Mouse (Mus musculus) left cerebral cortex, postnatal 10 days (tissue): ENCODE data around the gene Gm20388. TPM values are rescaled to one million over a fixed set of nuclear protein-coding genes. Genes with fewer than 3 reads are reported as not detected.

ENCODE experiments used
- DNase-seq, 2 experiments: peaks; one replicate each; pipeline ENCODE4 v3.0.0; 2021 to 2022; ENCODE audit warnings: low spot score in 2 of 2, mixed read lengths in 1 of 2; ENCODE audit errors: extremely low spot score in 1 of 2
- intact Hi-C: fragments of 180-260 bp; cut with DNase I; formaldehyde crosslinking; loops from one replicate; pipeline ENCODE4 v1.15.1; 2025
- total RNA-seq, 2 experiments: library from RNA; stranded (reverse); gene quantifications; 2 replicates each; pipeline ENCODE4 v1.2.3; 2021

The Gm20388 gene
- total RNA-seq, 2 experiments from 2014 or later: 4.4 to 9.0 TPM

DNA sequence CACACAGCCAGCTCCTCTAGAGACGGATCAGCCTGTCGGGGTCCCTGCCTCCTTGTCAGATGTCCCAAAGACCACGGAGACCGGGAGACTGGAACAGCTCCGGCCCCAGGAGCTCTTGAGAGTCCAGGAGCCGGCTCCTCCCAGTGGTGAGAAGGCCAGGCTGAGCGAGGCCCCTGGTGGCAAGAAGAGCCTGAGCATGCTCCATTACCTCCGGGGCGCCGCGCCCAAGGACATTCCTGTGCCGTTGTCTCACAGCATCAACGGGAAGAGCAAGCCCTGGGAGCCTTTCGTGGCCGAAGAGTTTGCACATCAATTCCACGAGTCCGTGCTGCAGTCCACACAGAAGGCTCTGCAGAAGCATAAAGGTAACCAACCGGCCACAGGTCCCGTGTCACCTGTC is 664.3 kb downstream of the Gm20388 start:
- intact Hi-C loops: no loop called here
- DNase-seq: peak in 1 of 2 experiments; percentile 51

DNA sequence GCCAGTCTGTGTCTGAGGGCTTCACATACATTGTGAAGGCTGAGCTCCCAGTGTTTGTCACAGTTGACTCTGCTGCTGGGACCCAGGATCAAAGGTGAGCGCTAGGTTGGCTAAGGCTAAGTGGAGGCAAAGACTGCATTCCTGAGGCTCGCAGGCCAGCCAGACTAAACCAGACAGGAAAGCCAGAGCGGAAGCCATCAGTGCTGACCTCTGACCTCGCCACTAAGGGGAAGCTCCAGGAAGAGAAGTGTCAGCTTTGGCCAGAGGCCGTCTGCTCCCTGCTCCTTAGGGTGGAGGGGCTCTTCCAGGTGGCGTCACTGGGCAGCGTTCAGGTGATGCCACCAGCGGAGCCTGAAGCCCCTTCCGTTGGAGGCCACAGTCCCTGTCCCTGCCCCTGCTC is 665.2 kb downstream of the Gm20388 start:
- intact Hi-C loops: no loop called here
- DNase-seq: peak in 1 of 2 experiments; percentile 52

DNA sequence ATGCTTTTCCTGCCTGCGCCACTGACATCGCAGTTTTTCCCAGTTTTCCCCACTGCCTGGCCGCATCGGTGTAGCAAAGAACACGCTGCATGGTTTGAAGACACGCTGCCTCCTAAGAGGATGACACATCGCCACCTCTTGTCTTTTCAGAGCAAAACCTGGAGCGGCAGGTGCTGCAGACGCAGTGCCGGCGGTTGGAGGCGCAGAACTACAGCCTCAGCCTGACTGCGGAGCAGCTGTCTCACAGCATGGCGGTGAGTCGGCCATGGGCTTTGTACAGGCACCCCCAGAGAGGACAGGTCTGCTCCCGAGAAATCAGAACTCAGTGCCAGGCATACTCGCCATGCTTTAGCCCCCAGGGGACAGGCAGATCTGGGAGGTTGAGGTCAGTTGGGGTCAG is 667.2 kb downstream of the Gm20388 start:
- intact Hi-C loops: no loop called here
- no peak for DNase-seq

DNA sequence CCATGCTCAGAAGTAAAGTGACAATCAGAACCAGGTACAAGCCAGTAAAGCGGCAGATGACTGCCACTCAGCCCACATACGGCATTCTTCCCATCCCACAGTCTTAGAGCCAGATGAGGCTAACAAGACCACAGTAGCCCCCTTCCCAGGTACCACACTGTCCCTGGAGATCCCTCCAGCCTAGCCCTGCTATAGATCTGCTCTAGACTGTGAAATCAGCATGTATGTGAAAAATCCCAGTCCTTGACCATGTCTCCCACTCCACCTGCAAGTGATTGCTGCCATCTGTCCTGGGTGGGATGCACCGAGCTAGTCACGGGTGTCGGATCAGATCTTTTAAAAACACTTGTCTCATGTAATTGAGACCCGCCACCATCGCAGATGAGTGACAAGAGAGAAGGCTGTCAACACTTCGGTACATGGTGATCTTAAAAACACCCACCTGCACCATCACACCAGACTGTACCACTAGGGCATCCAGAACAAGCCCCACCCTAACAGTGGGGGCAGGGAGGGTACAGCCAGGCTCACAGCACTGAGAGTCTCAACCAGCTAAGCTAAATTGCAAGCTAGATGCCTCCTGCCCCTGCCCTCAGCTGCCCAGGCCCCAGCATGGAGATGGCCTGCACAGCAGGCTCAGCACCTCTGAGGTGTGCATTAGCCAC is 669.8 kb downstream of the Gm20388 start:
- DNase-seq: no peak
- intact Hi-C loops: no loop called here

DNA sequence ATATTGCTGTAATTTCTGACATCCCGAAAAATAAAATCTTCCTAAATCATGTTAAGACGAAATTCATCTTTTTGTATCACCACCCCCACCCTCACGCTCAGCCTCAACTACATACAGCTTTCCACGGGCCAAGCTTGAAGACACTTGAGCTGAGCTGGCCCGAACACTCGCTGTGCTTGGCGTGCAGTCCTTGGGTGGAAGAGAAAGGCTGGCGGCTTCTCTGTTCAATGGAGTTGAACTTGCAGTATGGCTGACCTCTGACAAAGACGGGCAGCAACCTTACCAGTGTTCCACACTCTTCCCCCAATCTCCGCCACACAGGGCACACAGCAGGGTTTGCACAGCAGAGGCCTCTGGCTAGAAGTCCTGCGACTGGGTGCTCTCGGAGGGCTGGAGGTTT is 670.7 kb downstream of the Gm20388 start:
- no peak for DNase-seq
- intact Hi-C loops: no loop called here

DNA sequence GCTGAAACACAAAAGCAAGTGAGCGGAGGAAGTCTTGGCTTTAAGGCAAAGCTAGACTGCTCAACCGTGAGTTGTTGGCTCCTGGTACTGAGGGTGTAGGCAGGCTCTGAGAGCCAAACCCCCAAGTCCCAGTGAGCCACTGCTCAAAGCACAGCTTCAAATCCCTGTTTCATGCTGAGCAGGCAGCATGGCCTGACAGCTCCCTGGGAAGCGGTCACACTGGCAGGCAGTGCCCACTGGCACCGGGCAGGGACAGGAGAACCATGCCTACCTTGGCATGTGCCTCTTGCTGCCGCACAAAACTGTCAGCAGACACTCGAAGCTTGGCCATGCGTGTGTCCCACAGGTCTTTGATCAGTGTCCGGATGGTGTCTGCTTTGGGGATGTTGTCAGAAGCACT is 671.2 kb downstream of the Gm20388 start:
- intact Hi-C loops: no loop called here
- DNase-seq: no peak

DNA sequence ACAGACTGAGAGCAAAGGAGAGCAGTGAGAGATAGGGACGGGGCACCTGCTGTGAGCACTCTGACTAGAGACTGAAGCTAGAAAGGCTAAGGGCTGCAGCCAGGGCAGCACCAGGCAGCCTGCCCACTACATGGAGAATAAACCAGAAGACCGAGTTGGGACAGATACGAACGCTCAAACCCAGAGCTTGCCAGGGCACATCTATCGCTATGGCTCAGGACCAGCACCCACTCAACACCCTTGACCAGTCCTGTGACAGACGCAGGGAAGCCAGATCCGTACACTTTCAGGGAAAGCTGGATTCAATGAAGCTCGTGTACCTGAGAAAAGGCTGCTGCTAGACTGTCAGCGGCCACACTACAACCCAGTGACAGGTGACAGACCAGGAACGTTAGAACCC is 674.9 kb downstream of the Gm20388 start:
- no peak for DNase-seq
- intact Hi-C loops: no loop called here

DNA sequence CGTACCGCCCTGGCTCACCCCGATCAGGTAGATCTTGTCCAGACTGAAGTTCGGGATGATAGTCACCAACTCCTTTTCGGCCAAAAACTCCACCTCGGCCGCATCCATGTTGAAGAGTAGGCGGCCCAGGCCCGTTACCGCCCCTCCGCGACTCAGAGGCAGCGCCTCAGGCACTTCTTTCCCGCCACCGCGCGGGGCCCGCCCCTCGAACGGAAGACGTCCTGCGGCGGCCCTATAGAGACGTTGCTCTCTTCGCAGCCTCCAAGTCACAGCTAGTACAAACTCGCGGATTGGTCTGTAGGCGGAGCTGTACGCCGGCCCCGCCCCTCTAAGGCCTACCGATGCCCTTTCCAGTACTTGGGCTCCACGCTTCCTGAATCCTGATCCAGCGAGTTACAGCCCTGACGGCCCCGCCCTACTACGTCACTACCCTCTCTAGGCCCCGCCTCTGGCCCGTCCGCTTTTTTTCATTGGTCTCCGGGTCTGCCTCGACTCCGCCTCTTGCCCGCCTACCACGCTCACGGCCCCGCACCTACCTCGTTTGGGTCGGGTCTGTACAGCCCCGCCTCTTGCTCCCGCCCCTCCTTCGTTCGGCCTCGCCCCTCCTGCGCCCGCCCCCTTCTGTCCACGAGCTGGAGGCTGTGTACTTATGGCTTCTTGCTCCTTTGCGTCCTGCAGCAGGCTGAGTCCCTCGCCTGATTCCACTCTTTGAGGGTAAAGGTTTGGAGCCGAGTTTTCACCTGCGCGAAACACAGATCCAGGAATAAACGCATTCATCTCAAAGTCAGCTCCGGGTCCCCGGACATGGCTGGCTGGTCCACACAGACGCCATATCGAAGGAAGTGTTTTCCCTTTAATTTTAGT is 678.5 kb downstream of the Gm20388 start, which contains the start of gene Gins2:
Gins2 (minus strand) TSS at position 397 of the 864 bp plus-strand sequence.
- intact Hi-C loops: no loop called here
- DNase-seq: peak; percentile 99

DNA sequence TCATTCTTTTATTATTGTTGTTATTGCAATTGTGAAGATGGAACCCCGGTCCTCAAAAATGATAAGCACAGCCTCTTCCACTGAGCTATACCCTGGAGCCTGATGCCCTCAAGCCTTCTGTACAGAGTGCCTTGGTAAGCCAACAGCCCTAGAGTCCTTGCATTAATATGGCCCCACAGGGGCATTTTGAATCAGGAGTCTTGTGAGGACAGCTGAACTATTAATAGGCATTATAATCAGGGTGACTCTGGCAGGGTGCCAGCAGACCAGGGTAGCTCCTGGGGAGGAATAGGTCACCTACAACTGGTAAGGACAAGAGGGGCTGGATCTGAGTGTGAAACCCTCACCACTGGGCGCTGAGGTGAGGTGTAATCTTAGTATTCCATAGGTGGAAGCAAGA is 679.3 kb downstream of the Gm20388 start:
- DNase-seq: peak in 1 of 2 experiments; percentile 70
- intact Hi-C loops: no loop called here

DNA sequence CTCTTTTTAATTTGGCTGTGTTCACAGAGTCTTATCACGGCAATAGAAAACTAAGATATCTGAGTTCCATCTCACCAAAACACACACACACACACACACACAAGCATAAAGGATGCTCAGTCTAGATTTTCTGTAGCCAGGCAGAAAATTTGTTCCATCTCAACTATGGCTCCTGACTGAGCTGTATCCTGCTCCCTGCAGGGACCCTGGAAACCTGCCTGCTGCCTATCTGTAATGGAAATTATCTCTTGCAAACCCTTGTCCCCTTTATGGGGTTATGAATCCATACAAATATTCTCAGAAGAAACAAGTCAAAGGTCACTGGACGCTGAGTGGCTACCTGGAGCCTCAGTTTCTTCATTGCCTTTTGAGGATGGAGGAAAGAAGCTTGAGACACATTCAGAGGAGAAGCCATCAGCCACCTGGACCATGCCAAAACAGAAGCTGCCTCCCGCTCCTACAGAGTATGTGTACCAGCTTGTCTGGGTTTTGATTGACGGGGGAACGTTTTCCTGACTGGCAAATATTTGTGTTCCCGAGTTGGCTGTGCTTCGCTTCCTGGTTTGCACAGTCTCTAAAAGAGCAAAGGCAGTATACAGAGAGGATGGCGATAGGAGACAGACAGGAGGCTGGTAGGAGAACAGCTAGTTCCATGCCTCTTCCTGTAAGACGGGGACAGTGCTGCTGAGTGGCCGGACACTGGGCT is 681.1 kb downstream of the Gm20388 start:
- no peak for DNase-seq
- intact Hi-C loops: no loop called here

DNA sequence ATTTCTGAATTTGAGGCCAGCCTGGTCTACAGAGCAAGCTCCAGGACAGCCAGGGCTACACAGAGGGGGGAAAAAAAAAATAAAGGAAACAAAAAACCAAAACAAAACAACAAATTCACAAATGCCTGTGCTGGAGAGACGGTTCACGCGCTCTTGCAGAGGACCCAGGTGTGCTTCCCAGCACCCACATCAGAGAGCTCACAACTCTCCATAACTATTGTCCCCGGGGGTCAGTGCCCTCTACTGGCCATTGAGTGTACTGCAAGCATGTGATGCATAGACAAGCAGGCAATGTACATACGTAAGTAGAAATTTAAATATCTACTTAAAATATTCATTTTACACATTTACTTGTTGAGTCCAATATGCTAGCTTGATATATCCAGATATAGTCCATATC is 683.9 kb downstream of the Gm20388 start:
- no peak for DNase-seq
- intact Hi-C loops: no loop called here

DNA sequence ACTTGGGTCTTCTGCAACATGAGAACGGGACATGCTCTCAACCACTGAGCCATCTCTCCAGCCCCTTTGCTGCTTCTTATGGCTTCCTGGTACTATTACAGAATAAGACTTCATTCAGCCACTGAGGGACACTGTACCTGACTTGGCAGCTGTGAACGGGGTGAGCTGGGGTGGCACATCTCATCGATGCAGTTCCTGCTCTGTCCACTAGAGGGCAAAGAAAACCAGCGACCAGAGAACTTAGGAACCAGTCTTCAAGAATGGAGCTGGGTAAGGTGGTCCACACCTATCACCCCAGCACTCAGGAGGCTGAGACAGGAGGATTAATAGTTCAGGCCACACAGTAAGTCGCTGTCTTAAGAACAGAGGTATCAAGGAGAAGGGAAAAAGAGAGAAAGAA is 685.3 kb downstream of the Gm20388 start:
- intact Hi-C loops: loop anchor here (5.0 kb wide), 1 partner anchor 309 kb away; no protein-coding TSS in a partner anchor
- DNase-seq: no peak

DNA sequence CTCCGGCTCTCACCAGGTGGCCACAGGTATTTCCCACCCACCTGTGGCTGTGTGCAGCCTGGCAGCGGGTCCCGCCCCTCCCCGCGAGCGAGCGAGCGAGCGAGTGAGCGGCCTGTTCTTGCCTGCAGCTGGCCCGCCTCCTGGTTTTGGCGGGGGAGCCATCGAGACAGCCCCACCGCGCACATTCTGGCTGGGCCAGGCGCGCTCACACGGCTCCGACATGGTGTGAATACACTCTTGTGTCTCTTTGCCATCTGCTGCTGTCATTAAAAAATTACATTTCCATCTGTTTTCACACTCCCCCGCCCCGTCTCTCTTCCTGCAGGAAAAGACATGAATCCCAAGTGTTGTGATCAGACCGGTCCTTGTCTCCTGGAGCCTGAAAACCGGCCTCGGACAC is 687.9 kb downstream of the Gm20388 start:
- peak; percentile 84 to 87 for DNase-seq
- intact Hi-C loops: loop anchor here (5.0 kb wide), 1 partner anchor 311 kb away; no protein-coding TSS in a partner anchor

DNA sequence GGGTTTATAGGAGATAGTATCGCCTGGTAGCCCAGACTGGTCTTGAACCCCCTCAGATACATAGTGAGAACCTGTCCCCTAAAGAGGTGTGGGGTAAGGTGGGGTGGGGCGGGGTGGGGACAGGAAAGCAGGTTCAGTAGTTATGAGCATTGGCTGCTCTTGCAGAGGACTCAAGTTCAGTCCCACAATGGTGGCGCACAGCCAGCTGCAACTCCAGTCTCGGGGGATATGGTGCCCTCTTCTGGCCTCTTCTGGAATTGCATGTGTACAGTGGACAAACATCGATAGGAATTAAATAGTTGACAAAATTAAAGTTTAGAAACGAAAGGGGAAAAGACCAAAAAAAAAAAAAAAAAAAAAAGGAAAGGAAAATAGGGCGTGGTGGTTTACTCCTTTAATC is 688.9 kb downstream of the Gm20388 start:
- intact Hi-C loops: loop anchor here (5.0 kb wide), 1 partner anchor 312 kb away; no protein-coding TSS in a partner anchor
- DNase-seq: peak; percentile 64 to 85

DNA sequence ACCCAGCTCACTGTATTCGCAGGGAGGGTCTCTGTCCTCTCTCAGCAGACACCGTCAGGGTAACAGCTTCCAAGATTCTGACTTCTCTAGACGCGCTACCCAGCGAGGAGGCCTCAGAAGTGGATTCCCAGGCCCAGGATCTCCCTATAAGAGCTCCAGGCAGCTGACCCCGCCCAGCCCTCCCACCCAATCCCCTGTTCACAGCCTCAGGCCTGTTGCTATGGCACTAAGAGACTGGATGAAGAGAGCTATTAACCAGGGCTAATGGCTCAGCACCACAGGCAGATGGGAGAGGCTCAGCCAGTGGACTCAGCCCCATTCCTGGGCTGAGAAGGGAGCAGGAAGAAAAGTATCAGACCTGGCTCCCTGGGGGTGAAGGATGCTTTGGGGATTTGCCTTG is 692.0 kb downstream of the Gm20388 start:
- no peak for DNase-seq
- intact Hi-C loops: no loop called here

DNA sequence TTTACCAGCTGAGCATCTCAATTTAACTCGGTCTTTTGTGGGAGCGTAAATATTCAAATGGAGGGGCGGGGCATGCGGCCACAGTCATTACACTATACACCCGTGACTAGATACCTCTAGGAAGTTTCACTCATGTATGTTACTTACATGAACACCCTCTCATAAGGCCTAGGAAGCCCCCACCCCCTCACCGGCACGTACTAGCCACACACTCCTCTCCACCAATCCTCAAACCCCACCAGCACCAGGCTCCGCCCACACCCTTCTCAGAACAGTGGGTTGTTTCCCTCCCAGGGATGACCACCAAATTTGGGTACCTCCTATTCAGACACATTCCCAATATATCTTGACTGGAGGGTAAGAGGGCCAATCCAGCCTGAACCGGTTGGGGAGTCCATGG is 696.8 kb downstream of the Gm20388 start:
- intact Hi-C loops: loop anchor here (5.0 kb wide), 1 partner anchor 430 kb away; the partner anchor contains the start of gene Fam92b
- DNase-seq: no peak

DNA sequence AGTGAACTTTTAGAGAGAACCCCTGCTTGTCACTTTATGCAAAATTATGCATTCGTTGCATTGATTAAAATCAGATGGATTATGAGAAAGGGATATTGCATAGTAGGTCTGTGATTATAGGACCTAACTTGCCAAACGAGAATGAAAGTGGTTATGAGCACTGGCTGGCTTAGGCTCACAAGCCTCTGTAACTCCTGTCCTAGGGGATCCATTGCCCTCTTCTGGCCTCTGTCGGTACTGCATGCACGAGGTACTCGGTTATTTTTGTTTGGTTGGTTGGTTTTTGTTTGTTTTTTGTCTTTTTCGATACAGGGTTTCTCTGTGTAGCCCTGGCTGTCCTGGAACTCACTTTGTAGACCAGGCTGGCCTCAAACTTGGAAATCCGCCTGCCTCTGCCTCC is 697.2 kb downstream of the Gm20388 start:
- intact Hi-C loops: loop anchor here (5.0 kb wide), 1 partner anchor 431 kb away; the partner anchor contains the start of gene Fam92b
- DNase-seq: peak; percentile 64 to 81

DNA sequence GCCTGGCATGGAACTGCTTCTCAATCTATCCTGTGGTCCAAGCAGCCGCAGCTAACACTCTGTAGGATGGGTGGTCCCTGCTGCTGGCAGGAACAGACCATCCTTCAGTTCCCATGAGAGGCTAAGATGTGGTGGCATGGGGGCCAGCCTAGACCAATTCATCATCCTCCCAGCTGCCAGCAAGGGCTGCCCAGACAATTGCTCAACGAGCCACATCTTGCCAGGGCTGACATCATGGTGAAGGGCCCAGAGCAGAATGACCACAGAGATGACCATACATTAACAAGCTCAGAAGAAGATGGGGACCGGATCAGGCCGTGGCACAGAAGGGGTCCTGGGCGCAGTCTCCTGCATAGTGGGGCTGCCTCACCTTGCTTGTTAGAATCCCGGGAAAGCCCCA is 700.2 kb downstream of the Gm20388 start:
- intact Hi-C loops: no loop called here
- DNase-seq: no peak

DNA sequence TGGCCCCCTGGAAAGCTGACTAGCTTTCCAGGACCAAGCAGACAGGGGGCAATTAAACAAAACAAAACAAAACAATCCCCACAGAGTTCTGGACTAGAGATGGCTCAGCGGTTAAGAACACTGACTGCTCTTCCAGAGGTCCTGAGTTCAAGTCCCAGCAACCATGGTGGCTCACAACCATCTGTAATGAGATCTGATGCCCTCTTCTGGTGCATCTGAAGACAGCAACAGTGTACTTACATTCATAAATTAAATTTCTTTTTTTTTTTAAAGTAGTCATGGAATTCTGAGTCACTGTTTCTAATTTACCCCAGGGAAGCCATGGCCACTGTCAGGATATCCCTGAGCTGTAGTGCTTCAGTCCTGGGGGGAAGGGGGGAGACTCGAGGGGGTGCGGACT is 703.9 kb downstream of the Gm20388 start:
- DNase-seq: no peak
- intact Hi-C loops: no loop called here
